Mouse (Mus musculus): Measurements from ENCODE around the gene Olfr1461.

Gene Olfr1461

DNA sequence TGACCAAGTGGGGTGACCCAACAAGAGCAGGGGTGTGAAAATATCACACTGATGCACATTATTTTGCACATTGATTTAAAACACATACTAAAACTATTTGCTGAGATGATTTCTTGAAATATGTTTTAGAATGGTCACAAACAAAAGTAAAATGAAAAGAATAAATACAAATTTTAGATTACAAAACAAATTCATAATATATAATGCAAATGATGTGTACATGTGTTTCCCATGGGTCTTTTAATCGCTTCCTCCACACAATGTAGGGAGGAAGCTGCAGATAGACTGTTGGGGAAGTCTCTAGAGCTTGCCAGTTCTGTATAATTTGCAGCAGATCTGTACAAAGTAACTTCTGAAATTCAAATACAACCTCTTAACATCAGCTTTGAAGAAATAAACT lies at the start of gene Olfr1461:
Gene Olfr1461, plus strand, starts transcription at position 301 of the 400 bp plus-strand sequence.
- no peak for DNase-seq (ENCODE audit: low spot score in 2 of 2)

DNA sequence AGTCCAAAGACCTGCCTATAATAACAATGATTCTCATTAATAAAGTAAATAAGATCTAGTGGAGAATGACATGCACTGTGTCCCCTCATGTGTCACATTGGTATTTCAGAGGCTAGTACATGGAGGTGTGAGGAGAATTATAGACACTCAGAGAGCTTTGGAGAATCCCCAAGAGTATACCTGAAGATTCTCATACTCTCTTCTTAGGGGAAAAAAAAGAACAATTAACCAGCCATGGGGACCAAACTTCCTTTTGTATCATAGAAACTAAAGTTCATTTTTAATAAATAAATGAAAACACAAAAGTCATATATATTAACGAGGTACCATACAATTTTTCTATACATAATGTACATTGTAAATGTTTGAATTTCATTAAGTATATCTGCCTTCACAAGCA lies 13.4 kb upstream of the Olfr1461 start, which contains the start of gene Olfr1459:
Gene Olfr1459, minus strand, starts transcription at position 101 of the 400 bp plus-strand sequence.
- DNase-seq (ENCODE audit: low spot score in 2 of 2): no peak

DNA sequence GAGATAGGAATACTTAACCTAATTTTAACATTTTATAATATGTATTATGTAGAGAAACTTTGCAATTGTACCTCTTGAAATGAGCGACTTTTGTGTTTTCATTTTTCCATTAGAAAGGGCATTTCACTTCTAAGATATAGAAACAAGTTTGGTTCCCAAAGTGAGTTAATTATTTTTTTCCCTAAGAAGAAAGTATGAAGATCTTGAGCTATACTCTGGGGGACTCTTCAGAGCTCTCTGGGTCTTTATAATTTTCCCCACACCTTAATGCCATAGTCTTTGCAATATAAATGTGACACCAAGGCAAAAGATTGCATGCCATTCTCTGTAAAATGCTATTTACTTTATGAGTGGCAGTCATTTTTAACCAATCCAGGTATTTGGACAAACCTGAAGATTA lies 22.6 kb downstream of the Olfr1461 start, which contains the start of gene Olfr1462:
Gene Olfr1462, plus strand, starts transcription at position 301 of the 400 bp plus-strand sequence.
- no peak for DNase-seq (ENCODE audit: low spot score in 2 of 2)
